Mouse (Mus musculus) T-helper 17 cell (primary cell): ENCODE data around the gene Scml4.

ENCODE experiments used
- in situ Hi-C, 2 experiments: fragments of 300-600 bp; cut with MboI, MseI; formaldehyde crosslinking; loops; 1 replicate in 1 of 2; 2 replicates in 1 of 2; pipeline ENCODE4 v1.15.1; 2025; ENCODE audit warnings: high pct_unique_total_duplicates in 2 of 2

Gene Scml4

DNA sequence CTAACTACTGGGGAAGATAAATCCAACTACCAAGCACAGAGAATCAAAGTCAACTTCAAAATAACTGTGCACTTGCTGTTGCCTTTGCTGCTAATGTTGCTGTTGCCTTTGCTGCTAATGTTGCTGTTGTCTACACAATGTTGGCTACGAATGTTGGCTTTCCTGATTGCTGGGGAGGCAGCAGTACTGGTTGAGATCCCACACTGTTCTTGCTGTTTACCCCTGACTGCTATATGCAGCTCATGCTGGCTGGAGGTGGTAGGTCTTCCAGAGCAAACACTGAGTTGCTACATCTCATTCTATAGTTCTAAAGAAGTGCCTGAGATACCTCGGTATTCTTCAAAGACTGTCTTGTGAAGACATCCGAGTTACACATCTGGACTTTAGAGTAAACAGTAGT lies 36.5 kb downstream of the Scml4 start:
- in situ Hi-C loops = loop anchor here (5.0 to 10.0 kb wide), 2 partner anchors 34 to 1032 kb away; partner anchors contain the start of gene Scml4 (in 1 of the 2)

DNA sequence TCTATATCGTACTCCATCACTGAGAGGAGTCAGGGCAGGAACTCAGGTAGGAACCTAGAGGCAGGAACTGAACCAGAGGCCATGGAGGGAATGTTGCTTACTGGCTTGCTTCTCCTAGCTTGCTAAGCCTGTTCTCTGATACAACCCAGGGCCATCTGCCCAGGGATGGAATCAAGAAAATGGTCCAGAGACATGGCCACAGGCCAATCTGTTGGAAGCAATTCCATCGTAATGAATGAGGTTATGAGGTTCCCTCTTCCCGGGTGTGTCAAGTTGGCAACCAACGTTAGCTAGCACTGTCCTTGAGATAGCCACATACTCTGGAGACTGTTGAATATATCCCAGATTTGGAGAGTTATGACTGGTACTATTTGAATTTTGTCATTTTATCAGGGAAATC lies 37.0 kb downstream of the Scml4 start:
- in situ Hi-C loops = loop anchor here (5.0 to 10.0 kb wide), 2 partner anchors 35 to 1032 kb away; partner anchors contain the start of gene Scml4 (in 1 of the 2)

DNA sequence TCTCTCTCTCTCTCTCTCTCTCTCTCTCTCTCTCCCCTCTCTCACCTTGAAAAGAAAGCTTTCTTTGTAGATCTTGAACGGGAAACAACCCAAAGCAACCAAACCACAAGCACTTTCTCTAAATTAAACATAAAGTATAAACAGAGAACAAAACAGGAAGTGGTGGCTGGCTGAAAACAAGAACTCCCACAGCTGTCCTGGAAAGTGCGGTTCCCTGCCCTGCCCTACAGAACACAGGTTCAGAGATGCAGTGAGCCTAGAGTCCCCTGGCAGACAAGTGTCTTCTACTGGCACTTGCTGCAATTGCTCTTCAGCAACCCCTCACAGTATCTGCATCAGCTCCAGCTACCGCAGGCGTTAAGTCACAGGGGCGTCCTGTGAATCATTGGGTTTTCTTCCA lies 37.5 kb downstream of the Scml4 start:
- in situ Hi-C loops = loop anchor here (5.0 to 10.0 kb wide), 2 partner anchors 35 to 1033 kb away; partner anchors contain the start of gene Scml4 (in 1 of the 2)

DNA sequence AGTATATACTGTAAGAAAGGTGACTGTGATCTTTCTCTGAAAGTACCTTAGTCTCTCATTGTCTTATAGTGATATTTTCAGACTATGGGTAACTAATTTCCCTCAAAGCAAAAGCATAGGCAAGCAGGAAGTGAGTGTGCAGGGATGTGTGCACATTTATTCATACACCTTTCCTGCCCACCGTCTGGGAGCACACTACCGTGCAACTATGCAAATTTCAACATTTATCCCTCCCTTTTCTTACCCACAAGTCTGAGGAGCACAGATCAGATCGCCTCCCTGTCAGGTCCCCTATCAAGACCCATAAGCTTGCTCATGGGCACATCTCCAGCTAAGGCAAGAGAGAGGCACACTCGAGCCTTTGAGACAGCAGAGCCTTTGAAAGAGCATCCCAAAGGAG lies 41.2 kb downstream of the Scml4 start:
- in situ Hi-C loops = no loop called here

DNA sequence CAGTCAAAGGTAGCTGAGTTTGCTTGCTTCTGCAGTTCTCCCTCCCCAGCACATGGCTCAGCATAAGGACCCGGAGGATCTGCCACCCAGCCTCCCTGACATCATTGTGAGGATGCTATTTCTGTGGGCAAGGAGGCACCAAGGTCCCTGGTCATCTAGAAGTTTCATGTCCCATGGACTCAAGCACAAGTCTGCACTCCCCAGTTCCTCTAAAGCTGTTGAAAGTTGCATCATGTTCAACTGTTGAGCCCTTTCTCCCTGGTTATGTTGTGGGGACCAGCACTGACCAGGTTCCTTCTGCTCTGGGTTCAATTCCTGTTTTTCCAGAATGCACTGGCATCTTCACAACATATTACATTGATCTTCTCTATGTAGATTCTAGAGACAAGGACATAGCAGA lies 42.9 kb downstream of the Scml4 start:
- in situ Hi-C loops = no loop called here

DNA sequence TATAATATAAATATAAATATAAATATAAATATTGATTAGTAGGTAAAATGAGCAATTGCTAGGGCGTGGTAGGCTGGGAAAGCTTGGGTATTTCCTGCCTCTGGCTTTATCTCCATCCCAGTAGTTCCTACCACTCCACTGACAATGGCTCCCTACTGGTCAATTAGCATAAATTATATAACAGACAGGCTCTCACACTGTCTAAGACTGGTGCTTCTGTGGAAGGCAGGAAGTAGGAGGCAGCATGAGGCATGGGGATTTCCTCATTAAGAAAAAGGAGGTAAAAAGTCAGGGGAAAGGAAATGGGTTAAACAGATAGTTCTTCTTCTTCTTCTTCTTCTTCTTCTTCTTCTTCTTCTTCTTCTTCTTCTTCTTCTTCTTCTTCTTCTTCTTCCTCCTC lies 48.4 kb downstream of the Scml4 start:
- in situ Hi-C loops = no loop called here

DNA sequence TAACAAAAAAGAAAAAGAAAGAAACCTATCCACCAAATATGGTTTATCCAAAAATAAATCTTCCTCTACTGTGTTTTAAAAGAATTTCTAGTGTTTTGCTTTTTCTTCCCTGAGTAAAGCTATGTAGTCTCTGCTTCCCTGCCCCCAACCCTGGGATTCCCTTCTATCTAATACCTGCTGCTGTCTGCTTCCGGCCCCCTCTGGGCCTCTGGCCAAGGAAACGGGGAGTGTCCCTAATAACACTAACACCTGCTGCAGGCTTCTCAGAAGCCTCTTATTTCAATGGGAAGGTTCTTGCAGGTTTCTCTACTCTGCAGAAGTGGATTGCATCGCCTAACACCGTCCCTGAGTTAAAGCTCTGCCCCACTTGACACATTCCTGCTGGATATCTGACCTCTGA lies 50.4 kb downstream of the Scml4 start:
- in situ Hi-C loops = no loop called here

DNA sequence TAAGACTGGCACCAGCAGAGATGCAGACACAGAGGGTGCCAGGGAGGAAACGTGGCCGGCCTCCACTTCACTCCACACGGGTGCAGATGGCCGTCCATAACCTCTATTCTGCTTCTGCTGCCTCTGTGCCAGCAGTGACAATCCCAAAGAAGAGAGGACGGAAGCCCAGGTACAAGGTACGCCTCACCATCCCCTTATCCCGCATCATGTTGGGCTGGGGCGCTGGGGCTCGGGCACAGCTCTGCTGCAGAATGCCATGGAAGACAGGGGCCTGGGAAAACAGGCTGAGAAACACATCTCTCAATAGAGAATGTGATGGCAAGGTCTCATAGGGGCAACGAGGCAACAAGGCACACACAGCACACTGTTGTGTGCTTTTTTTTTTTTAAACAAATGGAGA lies 51.9 kb downstream of the Scml4 start:
- in situ Hi-C loops = no loop called here

DNA sequence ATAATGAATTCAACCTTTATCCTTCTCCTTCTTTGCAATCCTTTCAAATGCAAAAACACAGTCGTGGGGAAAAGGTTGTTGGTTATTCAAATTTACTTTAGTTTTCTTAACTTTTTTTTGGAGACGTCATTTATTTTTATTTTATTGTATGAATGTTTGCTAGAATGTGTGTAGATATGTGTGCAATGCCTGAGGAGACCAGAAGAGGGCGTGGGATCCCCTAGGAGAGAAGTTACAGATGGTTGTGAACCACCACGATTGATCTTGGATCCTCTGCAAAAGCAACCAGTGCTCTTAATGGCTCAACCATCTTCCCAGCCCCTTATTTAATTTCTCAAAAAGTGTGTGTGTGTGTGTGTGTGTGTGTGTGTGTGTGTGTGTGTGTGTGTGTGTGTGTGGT lies 53.0 kb downstream of the Scml4 start:
- in situ Hi-C loops = no loop called here

DNA sequence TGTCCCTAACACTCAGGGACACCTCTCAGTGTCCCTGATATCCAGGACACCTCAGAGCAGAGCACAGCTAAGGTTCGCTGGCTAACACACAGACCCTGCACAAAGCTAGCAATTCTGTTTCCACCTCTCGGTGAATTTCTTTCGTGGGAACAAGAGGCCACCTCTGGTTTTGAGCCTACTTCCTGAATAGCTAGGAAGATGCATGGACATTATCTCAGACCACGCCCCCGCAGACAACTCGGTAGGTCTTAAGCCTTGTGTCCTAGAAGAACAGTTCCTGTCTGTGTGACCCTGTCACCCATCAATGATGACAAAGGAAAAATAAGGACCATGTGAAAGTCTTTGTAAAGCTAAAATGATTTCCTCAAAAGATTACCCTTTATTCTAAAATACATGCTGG lies 54.0 kb downstream of the Scml4 start:
- in situ Hi-C loops = no loop called here

DNA sequence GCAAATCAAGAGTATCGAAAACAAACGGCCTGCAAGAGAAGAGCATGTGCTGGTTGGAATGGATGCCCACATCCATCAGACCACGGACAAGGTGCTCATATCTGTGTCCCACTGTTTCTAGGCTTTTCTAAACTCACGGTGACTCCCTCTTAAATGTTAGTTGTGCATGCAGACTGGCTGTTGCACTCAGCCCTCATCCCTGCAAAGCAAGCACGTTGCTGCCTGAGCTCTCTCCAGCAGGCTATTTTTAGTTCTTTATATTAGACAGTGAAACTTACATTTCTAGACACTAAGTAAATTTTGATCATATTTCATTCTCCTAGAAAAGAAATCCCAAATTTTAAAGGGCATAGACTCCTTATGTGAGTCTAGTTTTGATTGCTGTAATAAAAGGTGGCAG lies 57.2 kb downstream of the Scml4 start:
- in situ Hi-C loops = no loop called here

DNA sequence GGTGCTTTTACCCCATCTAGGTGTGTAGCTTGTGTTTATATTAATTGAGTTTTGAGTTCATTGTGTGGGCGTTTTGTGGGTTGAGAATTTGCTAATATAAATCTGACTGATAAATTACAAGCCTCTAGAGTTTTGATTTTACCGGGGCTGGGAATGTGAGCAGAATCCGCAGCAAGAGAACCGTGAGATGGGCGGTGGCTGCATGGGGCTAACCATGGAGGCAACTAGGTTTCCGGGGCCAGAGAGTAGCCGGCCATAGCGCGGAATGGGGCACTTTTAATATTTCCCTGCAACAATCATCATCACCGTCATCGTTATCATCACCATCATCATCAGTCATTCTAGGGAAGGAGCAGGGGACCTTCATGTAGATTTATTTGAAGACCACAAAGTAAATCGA lies 59.6 kb downstream of the Scml4 start:
- in situ Hi-C loops = no loop called here

DNA sequence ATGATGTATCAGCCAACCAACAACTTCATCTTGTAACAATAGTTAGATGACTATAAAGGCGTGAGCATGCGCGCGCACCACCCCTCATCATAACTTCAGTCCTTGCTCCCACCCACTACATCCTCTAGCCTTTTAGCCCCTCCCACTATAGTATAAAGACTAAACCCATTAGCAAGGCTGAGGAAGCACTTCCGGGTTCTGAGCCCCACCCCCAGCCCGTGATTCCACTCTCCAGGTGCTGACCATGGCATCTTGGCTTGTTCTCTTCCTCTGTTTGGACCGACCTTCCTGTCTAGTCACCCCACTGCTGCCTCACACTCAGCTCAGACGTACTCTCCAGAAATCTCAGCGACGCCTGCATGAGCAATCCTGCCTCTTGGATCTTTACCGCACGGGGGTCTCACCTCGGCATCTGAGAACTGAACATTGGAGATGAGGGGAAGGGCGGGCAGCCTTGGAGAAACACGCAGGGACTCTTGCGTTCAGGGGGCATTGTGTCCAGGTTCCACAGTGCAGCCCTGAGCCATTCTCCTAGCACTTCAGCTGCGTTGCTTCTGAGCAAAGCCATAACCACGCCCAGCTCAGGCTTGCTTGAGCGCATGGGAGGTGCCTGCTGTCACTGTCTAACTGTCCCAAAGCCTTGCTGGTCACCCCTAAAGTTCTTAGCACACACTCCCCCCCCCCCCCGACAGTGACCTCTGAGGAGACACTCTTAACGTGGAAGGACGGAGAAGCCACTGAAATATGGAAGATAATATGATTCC lies 65.1 kb downstream of the Scml4 start:
- in situ Hi-C loops = no loop called here

DNA sequence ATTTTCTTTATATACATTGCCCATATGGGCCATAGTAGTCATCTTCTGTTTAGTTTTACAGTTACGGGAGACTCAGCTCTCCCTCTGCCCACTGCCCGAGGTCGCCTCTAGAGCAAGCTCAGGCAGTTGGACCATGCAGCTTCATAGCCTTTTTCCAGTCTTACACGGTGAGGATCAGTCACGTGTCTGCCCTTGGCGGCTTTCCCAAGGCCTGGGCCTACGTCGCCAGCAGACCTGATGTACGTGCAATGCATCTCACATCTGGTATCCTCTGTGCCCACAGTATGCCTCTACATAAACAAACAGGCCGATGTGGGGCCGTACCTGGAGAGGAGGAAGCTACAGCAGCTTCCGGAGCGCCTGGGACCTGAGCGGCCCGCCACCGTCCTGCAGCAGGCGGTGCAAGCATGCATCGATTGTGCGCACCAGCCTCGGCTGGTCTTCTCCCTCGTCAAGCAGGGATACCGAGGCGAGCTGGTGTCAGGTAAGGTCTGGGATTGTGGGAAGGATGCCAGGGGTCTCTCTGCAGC lies 70.0 kb downstream of the Scml4 start:
- in situ Hi-C loops = no loop called here

DNA sequence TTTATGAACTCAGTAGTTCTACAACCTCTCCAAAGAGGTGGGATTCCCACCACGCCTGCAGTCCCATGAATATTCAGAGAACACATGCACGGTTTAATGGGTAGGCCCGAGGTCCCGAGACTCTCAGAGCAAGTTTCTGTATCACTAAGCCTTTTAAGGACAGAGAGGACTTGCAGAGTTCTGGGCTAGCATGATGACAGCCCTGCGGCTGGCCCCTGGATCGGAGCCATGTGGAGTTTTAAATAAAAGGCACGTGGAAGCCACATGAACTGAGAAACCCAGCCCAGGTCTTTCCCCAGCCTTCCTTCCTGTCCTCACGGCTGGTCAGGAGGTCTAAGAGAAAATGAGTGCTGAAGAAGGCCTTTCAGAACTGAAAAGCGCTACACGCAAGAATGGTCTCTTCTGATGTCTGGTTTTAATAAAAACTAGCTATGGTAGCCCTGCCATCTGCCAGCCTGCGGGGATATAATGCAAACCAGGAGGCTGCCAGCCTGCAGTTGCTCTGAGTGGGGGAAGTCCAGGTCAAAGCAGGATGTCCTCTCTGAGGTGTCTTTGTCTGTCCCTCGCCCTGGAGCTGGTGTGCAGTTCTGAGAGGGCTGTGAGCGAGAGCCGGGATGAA lies 72.8 kb downstream of the Scml4 start:
- in situ Hi-C loops = no loop called here

DNA sequence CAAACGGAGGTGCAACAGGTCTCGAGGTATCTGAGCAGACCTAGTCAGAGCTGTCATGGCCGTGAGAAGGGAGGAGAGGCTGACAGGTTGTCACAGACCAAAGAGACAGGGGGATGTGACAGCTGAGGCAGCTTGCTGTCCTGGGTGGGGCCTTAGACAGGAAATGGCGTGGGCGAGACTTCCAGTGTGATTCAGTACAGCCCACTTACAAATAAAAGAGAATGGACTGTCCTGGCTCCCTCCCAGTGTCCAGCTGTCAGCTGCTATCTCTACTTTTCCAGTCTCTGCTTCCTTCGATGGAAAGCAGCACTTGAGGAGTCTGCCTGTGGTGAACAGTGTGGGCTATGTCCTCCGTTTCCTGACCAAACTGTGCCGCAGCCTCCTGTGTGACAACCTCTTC lies 74.5 kb downstream of the Scml4 start:
- in situ Hi-C loops = loop anchor here in 1 of 2 experiments (5.0 kb wide), 1 partner anchor 92 kb away; no protein-coding TSS in a partner anchor

DNA sequence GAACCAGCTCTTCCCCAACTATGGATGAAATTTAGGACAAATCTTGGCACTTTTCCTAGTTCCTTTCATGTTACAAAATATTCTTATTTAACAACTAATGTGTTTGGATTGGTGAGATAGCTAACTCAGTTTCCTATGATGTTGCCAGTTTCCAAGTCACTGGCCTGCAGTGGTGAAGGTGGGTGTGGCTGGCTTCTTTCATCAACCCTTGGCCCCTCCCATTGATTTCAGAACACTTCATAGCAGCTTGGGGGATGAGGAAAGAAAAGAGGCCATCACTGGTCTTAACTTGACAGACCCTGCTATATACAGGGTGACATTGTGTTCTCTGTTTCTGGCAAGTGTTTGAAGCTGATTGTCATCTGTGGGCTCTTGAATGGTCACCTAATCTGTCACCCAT lies 76.0 kb downstream of the Scml4 start:
- in situ Hi-C loops = loop anchor here in 1 of 2 experiments (5.0 kb wide), 1 partner anchor 94 kb away; no protein-coding TSS in a partner anchor

DNA sequence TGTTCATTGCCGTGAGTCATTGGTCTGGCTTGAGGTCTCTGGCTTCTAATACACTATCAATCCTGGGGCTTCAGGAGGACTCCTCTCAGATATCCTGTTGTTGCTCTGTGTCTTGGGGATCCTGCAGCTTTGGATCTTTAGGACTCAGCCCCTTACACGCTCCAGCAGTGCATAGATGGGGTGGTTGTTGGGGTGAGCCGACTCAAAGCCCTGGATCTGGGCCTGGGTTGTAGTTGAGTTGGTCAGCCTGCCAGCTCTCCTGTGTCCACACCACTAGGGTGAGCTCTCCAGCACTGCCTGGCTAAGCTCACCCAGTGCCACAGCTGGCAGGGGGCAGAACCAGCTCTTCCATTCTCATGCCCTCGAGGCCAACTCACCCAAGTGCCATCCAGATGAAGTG lies 78.2 kb downstream of the Scml4 start:
- in situ Hi-C loops = loop anchor here in 1 of 2 experiments (5.0 kb wide), 1 partner anchor 96 kb away; no protein-coding TSS in a partner anchor

DNA sequence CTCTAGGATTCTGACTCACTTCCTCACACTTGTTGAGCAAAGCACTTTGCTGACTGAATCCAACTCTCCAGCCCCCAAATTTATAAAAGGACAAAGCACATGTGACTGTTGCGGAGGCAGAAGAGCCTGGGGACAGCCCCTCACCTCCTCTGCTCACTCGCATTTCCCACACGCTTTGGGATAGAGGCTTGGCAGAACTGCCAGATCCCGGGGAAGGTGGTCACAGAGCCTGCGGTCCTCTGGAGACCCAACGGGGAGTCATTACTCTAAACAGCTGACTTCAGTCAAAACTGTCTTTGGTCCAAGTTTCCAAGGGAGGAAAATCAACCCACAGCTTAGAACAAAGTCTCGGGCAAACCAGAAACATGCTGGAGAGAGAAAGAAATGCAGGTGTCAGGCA lies 79.5 kb downstream of the Scml4 start:
- in situ Hi-C loops = loop anchor here in 1 of 2 experiments (5.0 kb wide), 1 partner anchor 97 kb away; no protein-coding TSS in a partner anchor

DNA sequence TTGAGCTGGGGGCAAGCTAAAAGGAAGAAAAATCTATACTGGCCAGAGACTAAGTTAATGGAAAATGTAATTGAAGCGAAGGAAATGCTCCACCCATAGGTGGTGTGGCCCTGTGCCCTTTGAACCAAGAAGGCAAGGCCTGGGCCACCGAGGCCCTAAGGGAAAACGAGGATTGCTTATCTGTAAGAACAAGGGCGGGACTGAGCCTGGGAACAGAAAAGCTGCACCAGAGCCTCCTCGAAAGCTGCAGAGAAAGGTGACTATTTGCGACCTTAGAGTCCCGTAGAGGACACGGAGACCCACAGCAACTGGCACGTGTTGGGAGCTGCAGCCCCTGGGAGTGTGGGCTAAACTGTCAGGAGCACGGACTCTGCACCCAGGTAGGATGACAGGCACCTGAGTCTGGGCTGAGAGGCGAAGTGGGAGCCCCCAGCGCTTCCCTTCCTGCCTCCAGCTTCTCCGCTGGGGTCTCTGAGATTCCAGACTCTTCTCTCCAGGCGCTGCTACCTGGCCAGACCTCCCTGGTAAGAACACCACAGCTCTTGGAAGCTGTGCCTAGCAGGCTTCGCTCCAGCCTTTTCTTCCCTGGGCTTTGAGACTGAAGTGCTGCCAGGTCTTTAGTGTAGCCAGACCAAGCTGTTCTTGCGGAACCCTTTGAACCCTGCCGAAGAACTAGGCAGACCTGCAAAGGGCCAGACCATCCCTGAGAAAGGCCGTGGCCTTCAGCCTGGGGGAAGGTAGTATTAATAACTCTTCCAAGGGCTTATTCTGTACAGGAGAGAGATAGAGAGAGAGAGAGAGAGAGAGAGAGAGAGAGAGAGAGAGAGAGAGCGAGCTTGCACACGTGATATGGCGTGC lies 80.3 kb downstream of the Scml4 start:
- in situ Hi-C loops = no loop called here

DNA sequence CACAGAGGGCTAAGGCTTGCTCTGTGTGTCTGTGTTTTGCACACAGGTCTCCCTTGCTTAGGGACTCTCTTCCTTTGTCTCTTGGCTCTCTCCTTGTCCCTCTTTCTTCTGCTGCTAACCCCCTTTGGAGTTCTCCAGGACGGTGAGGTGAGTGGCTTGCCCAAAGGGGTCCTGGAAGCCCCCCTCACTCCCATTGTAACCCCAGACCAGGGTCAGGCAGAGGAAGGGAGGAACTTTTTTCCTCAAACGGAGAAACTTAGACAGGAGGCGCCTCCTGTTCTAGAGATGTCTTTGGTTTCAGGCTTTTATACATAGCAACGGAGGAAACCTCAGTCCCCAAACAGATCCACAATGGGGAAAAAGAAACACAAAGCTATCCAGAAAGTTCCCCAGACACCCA lies 81.1 kb downstream of the Scml4 start:
- in situ Hi-C loops = no loop called here
